In genomic region chrX:56609623-56610317, GRCm38 (mm10) we compare ENCODE assay signal across 7 mouse cellular contexts. TPM values are rescaled to one million over a fixed set of nuclear protein-coding genes. Genes with fewer than 3 reads are reported as not detected.
DNase-seq lines count a peak whose midpoint lies in the region; ATAC-seq lines count a peak whose summit lies in the region.

Gene Slc9a6 (plus strand): TSS chrX:56609757.

- peak; percentile 88 for ATAC-seq in inflammation-experienced regulatory T-cells, adult 6 months

- H3K9me3 ChIP-seq in midbrain, embryonic 10.5 days (replicated peaks) = 0 out of 2 replicates have a peak, but pooled peaks cover 3% of the 10 kb centered on the region

- intact Hi-C loops in gastrocnemius, postnatal 14 days (cut with DNase I; ENCODE audit: low total_unique reads) = no loop called here
- intact Hi-C loops in left cerebral cortex, postnatal 36 days (cut with DNase I) = no loop called here

- WGBS in midbrain, embryonic 10.5 days = 10% methylated on average over 45 of the region's 50 CpGs

- no peaks in the 10 kb centered on the region for H3K36me3 ChIP-seq in midbrain, embryonic 10.5 days

- H3K4me1 ChIP-seq in midbrain, embryonic 10.5 days = peaks cover 10% of the 10 kb centered on the region

- peak within 1 kb of the TSS; percentile 67 for H3K4me3 ChIP-seq in midbrain, embryonic 10.5 days

- peak; percentile 87 for DNase-seq in adrenal gland, adult 2 months
- DNase-seq in embryo, embryonic 10.5 days (ENCODE audit: low spot score) = peak; percentile 84
- peak; percentile 76 for DNase-seq in gastrocnemius, postnatal 14 days
- peak; percentile 54 to 70 for DNase-seq in left cerebral cortex, postnatal 36 days (ENCODE audit: low spot score in 2 of 2)
- DNase-seq in midbrain, embryonic 10.5 days (ENCODE audit: low spot score) = peak; percentile 76
- DNase-seq in right cerebral cortex, postnatal 4 days = peak; percentile 66

- no peaks in the 10 kb centered on the region for H3K27me3 ChIP-seq in midbrain, embryonic 10.5 days (ENCODE audit: low read depth, poor library complexity, severe bottlenecking)

- peak within 1 kb of the TSS; percentile 86 for H3K27ac ChIP-seq in midbrain, embryonic 10.5 days (replicated peaks)

RNA-seq across cellular contexts. Expression of gene Slc9a6, which starts in this region (rescaled TPM):
- 10 to 100 TPM; 32.5 to 32.8 TPM for total RNA-seq in adrenal gland, adult 2 months (2021)
- 22.7 and 29.6 TPM in 2 replicates for polyA plus RNA-seq in adrenal gland, adult 2 months (2012; rRNA removed)
- 10 to 100 TPM; 14.9 to 19.7 TPM for total RNA-seq in gastrocnemius, postnatal 14 days (2021)
- 10 to 100 TPM in 1 of 3 experiments, 1 to 10 TPM in 2; 6.2 to 12.3 (median 9.2) TPM for polyA plus RNA-seq in inflammation-experienced regulatory T-cells, adult 6 months (2017; shearing (Covaris generic))
- total RNA-seq in left cerebral cortex, postnatal 36 days (2021) = 100 to 1,000 TPM in 1 of 2 experiments, 10 to 100 TPM in 1; 97.3 to 103 TPM
- polyA plus RNA-seq in midbrain, embryonic 10.5 days (2016; fragmentation: Nextera tagmentation; extraction: Ambion mirVana) = 12.9 and 17.5 TPM in 2 replicates

Comparison
In these comparisons a context has a peak if more than half of its experiments do, and no peak if none do; other contexts are left out.
1. Peak in every context shown above with its lines: DNase-seq, ATAC-seq, H3K4me3 ChIP-seq and H3K27ac ChIP-seq.